Mouse (Mus musculus) forebrain, embryonic 16.5 days (tissue): ENCODE results near the gene Rpl37. TPM values are rescaled to one million over a fixed set of nuclear protein-coding genes. Genes with fewer than 3 reads are reported as not detected.

Experiments
- ATAC-seq: fragments of 200-750 bp; cut with Nextera tagmentation; 2 replicates; pipeline ENCODE4 v1.8.0; 2017; ENCODE audit warnings: mild to moderate bottlenecking, moderate library complexity
- H3K27ac ChIP-seq: fragments of 300-500 bp; sonication (generic); 2 replicates; pipeline ENCODE4 v1.5.1; 2014; ENCODE audit warnings: low read length, control low read depth
- H3K27me3 ChIP-seq: fragments of 300-500 bp; sonication (generic); replicated peaks from 2 replicates; pipeline ENCODE4 v1.6.1; 2014; ENCODE audit warnings: low read length; ENCODE audit not compliant: control insufficient read depth, insufficient read depth
- H3K36me3 ChIP-seq: fragments of 300-500 bp; sonication (generic); 2 replicates; pipeline ENCODE4 v1.6.1; 2014; ENCODE audit not compliant: control insufficient read depth, insufficient read depth
- H3K4me1 ChIP-seq: fragments of 300-500 bp; sonication (generic); replicated peaks from 2 replicates; pipeline ENCODE4 v1.6.1; 2014; ENCODE audit warnings: low read length; ENCODE audit not compliant: control insufficient read depth, insufficient read depth
- H3K4me2 ChIP-seq: fragments of 300-500 bp; sonication (generic); 2 replicates; pipeline ENCODE4 v1.6.1; 2014; ENCODE audit warnings: mild to moderate bottlenecking, low read length, control low read depth
- H3K4me3 ChIP-seq: fragments of 300-500 bp; sonication (generic); replicated peaks from 2 replicates; pipeline ENCODE4 v1.5.1; 2014; ENCODE audit warnings: mild to moderate bottlenecking, low read length, control low read depth
- H3K9ac ChIP-seq: fragments of 300-500 bp; sonication (generic); replicated peaks from 2 replicates; pipeline ENCODE4 v1.6.1; 2014; ENCODE audit warnings: low read depth, low read length, control low read depth
- H3K9me3 ChIP-seq: fragments of 300-500 bp; sonication (generic); 2 replicates; pipeline ENCODE4 v1.6.1; 2016; ENCODE audit warnings: low read length; ENCODE audit not compliant: control insufficient read depth
- WGBS: fragments of 180-500 bp; shearing (Covaris S2); extraction: QIAGEN DNeasy Blood & Tissue Kit; methylation state at CpG from one replicate; pipeline ENCODE4 v1.1.7; 2014; 5-methylcytosine and 5-hydroxymethylcytosine counted together
- polyA plus RNA-seq: library from polyadenylated mRNA; unstranded; fragments of >200 nt; fragmentation: Nextera tagmentation; extraction: Ambion mirVana; gene quantifications from 2 replicates; pipeline ENCODE4 v1.2.1, GENCODE M21; 2015

Rpl37 gene
- polyA plus RNA-seq, 1 experiment from 2014 or later: 335 TPM

- Histone ChIP-seq H3K9me3 (no peaks in the 10 kb centered on the region), H3K9ac (no peak overlapping the region), H3K4me1 (peaks cover 9% of the 10 kb centered on the region), H3K27ac (no peak overlapping the region), H3K4me3 (no peak overlapping the region), H3K36me3 (no peaks in the 10 kb centered on the region; the same call in none of the 2 replicates), H3K27me3 (no peaks in the 10 kb centered on the region), H3K4me2 (no peak overlapping the region)
- WGBS: 92% methylated on average over 6 of the region's 6 CpGs
- ATAC-seq: no peak
These were observed 42.4 kb downstream of the Rpl37 start for GRCm38 (mm10) chr15:5158827-5159226.

- H3K9me3 ChIP-seq: no peaks in the 10 kb centered on the region
- no peak for ATAC-seq
- H3K4me1 ChIP-seq: no peaks in the 10 kb centered on the region
- no peak overlapping the region for H3K9ac ChIP-seq
- no peak overlapping the region for H3K4me3 ChIP-seq
- H3K36me3 ChIP-seq: peaks cover 8% of the 10 kb centered on the region
- no peak overlapping the region for H3K4me2 ChIP-seq
- H3K27me3 ChIP-seq: no peaks in the 10 kb centered on the region
- H3K27ac ChIP-seq: no peak overlapping the region
- 63% methylated on average over 12 of the region's 12 CpGs for WGBS
These were observed 48.8 kb downstream of the Rpl37 start for GRCm38 (mm10) chr15:5165121-5165773.

Other genes with a start within 250 kb of the Rpl37 start
- not detected in 2 replicates for gene Mroh2b, start 217.9 kb upstream of the Rpl37 start, polyA plus RNA-seq
- gene C7, start 52.9 kb upstream of the Rpl37 start, polyA plus RNA-seq: 0.08 TPM in 1 of 2 replicates, not detected in the other
- 0.35 and 0.40 TPM in 2 replicates for gene Card6, start 8.1 kb upstream of the Rpl37 start, polyA plus RNA-seq
- 14.8 and 16.2 TPM in 2 replicates for gene Prkaa1, start 27.2 kb downstream of the Rpl37 start, polyA plus RNA-seq
- gene Ttc33, start 68.9 kb downstream of the Rpl37 start, polyA plus RNA-seq: 64.6 and 70.7 TPM in 2 replicates
- 0.52 and 0.63 TPM in 2 replicates for gene Ptger4, start 127.5 kb downstream of the Rpl37 start, polyA plus RNA-seq